Mouse (Mus musculus): ENCODE measurements around the gene Tpi1.
A peak's percentile ranks its signal among the peaks of the same experiment; 100 is the strongest.
"Not testable (repeated sequence)": the region's sequence is repeated elsewhere in the genome, so short reads cannot be mapped to it uniquely, and the experiment has no call there.

The Tpi1 gene

DNA sequence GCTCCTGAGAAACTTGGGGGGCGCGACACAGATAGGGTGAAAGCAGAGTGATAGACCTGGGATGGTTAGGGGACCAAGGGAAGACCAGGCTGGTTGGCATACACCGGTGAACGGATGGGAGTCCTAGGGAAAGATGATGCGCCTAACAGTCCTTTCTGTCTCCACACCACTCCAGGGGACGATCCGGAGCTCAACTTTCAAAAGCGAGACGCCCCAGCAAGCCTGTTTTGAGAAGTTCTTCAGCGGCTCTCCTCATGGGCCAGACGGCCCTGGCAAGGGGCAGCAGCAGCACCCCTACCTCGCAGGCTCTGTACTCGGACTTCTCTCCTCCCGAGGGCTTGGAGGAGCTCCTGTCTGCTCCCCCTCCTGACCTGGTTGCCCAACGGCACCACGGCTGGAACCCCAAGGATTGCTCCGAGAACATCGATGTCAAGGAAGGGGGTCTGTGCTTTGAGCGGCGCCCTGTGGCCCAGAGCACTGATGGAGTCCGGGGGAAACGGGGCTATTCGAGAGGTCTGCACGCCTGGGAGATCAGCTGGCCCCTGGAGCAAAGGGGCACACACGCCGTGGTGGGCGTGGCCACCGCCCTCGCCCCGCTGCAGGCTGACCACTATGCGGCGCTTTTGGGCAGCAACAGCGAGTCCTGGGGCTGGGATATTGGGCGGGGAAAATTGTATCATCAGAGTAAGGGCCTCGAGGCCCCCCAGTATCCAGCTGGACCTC is 4.9 kb downstream of the Tpi1 start:
- peak; percentile 75 for DNase-seq (ENCODE audit: low read depth, low spot score)

DNA sequence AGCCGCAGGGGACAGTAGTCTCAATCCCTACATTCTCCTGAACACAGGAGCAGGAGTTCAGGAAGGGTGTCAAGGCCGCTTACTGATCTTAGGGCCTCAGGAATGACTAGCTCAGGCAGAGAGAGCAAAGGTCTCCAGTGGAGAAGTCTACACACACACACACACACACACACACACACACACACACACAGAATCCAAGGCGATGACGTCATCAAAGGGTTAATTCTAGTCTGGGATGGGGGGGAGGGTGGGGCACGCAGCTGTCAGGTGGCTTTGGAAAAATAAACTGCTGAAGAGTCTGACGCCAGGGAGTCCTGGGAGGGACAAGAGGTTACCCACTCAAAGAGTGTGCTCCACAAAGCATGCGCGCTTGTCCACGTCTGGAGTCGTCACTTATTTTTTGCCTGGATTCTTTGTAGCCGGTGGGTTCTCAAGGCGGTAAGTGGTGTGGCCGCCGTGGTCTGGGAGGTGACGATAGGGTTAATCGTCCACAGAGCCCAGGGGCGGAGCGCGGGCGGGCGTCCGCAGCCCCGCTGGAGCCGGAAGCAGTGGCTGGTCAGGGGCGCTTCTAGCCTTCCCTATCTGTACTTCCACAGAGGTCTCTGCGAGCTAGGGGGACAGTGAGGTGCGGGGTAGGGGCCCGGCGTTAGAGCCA is 5.6 kb downstream of the Tpi1 start, which contains the start of gene Spsb2:
Gene Spsb2 (plus strand): TSS at position 304 of the 655 bp plus-strand sequence.
- peak; percentile 60 for DNase-seq (ENCODE audit: low read depth, low spot score)

DNA sequence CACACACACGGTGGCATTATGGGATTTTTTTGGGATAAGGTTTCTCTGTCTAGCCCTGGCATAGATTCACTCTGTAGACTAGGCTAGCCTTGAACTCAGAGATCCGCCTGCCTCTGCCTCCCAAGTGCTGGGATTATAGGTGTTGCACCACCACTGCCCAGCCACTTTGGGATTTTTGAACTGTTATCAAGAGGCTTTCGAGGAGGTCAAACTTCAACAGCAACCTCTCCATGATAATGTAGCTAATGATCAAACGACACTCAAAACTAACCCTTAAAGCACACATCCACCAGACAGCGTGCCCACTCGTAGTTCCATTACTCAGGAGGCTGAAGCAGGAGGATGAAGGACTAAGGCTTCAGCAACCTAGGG is 6.1 kb downstream of the Tpi1 start:
- no peak for DNase-seq (ENCODE audit: low read depth, low spot score)

DNA sequence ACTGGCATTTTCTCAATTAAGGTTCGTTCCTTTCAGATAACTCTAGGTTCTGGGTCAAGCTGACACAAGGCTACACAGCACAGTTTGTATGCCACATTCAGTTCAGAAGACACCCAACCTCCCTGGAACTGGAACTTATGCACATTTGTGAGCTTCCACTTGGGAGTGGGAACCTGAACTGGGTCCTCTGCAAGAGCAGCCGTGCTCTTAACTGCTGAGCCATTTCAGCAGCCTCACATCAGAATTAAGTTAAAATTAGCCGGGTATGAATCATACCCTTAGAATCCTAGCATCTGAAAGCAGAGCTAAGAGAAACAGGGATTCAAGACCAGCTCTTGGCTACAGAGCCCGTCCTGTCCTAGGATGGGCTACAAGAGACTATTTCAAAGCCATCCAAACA is 6.7 kb downstream of the Tpi1 start:
- DNase-seq (ENCODE audit: low read depth, low spot score) = no peak

DNA sequence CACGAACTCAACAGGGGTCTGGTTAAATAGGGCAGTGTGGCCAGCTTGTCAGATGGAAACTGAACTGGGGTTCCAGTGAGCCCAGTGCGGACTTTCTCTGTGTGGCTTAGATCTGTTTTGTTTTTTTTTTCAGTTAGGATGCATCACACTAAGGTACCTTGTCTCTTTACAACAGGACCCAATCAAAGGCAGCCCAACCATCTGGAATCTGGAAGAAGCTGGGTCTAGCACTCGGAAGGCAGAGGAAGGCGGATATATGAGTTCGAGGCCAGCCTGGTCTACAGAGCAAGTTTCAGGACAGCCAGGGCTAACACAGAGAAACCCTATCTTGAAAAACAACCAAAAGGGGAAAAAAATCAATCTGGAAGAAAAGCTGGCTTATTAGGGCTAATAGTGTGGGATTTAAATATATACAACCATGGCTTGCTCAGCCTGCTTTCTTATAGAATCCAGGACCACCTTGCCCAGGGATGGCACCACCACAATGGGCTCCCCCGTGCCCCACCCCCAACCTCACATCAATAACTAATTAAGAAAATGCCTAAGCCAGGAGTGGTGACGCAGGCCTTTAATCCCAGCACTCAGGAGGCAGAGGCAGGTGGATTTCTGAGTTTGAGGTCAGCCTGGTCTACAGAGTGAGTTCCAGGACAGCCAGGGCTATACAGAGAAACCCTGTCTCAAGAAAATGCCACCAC is 7.5 kb downstream of the Tpi1 start:
- DNase-seq (ENCODE audit: low read depth, low spot score) = no peak

DNA sequence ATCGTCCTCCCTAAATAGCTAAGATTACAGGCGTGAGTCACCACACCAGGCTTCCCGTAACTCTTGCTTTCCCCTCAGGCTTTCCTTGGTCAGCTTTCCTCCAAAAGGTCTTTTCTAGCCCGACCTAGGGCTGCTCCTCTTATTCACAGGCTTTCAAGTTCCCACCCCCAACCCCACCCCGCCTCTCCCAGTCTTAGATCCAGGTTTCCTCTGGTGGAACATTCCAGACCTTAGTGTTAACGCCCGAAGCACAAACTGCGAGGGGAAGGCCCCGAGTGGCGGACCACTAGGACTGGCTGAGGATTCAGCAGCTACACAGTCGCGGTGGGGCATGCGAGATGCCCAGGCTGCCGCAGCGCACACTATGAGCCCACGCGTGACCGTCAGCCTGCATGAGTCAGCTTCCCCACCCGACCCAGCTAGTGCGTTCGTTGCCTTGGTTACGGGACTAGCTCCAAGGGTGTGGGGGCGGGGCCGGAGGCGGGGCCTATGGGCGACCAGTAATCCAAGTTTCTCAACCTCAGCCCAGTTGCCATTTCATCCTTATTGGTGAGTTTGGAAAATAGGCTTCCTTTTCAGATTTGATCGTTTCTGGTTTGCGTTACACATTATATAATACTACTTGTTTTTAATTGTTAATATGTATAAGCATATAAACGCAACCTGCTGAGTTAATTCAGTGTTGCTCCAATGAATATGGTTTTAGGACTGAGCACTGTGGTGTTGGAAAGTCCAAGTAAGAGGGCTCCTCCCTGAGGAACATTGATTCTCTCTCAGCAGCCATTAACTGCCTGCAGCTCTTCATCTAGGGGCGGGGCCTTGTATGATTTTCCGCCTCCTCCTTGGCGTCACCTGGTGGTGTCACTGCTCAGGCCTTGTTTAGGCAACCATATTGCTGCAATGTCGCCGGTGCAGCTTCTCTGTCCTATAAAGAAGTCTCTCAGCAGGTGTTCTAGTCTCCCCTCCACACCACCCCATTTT is 8.5 kb downstream of the Tpi1 start:
- DNase-seq (ENCODE audit: low read depth, low spot score) = peak; percentile 96

DNA sequence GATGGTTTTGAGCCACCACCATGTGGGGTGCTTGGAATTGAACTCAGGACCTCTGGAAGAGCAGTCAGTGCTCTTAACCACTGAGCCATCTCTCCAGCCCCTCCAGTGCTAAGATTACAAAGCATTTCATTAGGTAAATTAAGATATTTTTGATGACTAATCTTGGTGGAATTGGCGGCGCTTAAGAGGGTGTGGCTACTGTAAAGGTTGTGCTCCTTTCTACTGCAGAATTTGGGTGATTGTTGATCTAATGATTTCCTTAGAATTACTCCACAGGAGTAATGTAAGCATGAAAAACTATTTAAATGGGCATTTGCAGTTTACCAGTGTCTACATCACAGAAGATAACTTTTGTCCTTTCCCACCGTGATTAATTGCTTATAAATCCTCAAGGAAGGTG is 9.8 kb downstream of the Tpi1 start:
- DNase-seq (ENCODE audit: low read depth, low spot score) = no peak

DNA sequence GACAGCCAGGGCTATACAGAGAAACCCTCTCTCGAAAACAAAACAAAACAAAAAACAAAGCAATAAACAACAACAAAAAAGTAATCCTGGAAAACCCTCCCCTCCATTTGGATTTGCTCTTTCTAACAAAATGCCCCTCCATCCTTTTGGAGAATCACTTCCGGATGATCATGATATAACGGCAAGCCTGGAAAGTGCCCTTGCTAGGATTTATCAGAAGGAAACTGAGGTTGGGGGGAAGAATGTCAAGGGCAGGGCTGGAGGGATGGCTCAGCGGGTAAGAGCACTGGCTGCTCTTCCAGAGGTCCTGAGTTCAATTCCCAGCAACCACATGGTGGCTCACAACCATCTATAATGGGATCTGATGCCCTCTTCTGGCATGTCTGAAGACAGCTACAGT is 10.4 kb downstream of the Tpi1 start:
- DNase-seq (ENCODE audit: low read depth, low spot score) = not testable (repeated sequence)

DNA sequence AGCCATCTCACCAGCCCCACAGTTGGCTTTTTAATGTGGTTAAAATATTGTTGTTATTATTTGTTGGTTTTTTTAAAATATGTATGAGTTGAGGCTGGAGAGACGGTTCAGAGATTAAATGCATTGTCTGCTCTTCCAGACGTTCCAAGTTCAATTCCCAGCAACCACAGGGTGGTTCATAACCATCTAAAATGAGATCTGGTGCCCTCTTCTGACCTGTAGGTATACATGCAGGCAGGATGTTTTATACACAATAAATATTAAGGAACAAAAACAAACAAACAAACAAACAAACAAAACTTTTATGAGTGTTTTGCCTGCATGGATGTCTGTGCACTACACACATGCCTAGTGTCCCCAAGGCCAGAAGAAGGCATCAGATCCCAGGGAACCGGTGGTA is 11.0 kb downstream of the Tpi1 start:
- no peak for DNase-seq (ENCODE audit: low read depth, low spot score)

DNA sequence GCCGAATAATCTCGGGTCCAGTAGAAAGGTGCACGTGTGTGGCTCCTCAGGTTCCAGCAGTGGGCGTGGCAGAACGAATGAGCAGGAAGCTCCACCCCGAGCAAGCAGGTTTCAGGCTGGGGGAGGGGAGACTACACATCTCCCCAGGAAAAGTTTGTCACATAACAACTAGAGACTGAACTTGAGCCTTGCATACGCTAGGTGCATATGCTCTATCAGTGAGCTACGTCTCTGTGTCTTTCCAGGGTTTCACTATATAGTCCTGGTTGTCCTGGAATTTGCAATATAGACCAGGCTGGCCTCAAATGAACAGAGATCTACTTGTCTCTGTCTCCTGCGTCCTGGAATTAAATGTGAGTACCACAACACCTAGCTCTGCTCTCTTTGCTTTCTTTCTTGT is 11.7 kb downstream of the Tpi1 start:
- DNase-seq (ENCODE audit: low read depth, low spot score) = not testable (repeated sequence)

DNA sequence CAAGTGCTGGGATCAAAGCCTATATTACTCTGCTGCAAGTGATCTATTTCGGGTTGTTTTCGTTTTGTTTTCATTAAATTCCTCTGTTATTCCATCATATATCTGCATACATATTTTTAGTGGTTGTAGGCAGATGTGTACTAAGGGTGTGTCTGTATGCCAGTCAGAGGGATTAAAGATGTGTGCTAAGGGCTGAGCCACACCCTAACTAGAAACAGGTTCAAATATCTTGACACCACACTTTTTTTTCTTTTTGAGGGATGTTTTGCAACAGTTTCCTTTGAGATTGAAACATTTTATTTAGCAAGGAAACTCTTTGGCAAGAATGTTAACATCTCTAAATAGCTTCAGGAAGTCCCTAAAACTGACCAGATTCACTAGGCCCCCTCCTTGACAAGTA is 17.9 kb downstream of the Tpi1 start:
- no peak for DNase-seq (ENCODE audit: low read depth, low spot score)

DNA sequence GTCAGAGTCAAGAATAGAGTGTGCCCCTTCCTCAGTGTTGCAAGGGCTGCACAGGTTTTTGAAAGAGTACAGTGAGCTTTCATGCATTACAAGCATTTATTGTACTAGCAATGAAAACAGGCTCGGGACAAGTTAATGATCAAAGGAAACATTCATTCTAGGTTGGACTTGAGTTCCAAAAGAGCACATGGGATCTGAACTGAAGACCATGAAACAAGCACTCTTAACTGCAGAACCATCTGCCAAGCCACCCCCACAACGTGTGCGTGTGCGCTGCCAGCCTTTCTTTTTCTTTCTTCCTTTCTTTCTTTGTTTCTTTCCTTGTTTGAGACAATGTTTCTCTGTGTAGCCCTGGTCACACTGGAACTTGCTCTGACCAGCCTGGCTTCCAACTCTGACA is 18.3 kb downstream of the Tpi1 start:
- no peak for DNase-seq (ENCODE audit: low read depth, low spot score)

DNA sequence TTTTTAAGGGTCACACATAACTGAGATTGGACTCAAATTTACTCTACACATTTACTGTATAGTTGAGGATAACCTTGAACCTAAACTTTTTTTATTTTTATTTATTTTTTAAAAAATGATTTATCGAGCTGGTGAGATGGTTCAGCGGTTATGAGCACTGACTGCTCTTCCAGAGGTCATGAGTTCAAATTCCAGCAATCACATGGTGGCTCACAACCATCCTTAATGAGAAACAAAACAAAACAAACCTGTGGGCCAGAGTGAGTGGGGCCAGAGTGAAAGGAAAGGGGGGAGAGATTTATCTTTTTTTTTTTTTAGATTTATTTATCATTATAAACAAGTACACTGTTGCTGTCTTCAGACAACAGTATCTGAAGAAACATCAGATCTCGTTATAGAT is 22.2 kb downstream of the Tpi1 start:
- no peak for DNase-seq (ENCODE audit: low read depth, low spot score)

DNA sequence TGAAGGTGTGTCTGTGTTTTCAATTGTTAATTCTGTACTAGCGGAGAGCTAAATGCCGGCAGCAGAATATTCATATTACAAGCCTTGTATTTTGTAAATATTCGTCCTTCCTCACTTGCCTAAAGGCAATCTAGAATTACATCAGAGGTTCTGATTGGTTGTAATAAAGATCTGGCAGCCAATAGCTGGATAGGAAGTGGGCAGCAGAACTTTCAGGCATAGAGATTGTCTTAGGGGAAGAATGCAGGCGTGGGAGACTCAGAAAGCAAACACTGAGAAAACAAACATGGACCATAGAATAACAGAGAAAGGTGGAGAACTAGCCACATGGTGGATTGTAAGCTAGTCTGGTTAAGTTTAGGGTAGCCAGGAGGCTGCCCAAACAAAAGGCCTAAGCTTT is 24.0 kb downstream of the Tpi1 start:
- DNase-seq (ENCODE audit: low read depth, low spot score) = no peak

DNA sequence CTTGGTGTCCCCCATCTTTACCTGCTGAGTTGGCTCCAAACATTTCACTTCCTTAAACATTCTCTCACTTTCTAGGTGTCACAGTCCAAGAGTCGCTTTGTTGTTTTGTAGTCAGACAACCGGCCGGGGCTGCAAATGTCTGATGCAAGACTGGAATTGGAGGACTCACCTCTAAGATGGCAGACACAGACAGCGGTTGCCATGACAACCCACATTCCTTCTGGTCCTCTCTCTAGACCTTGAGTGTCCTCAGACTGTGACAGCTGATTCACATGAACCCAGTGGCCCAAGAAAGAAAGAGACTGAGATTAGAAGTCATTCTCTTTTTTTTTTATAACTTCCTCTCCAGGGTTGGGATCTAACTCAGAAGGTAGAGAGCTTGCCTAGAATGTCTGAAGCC is 24.6 kb downstream of the Tpi1 start:
- DNase-seq (ENCODE audit: low read depth, low spot score) = no peak

DNA sequence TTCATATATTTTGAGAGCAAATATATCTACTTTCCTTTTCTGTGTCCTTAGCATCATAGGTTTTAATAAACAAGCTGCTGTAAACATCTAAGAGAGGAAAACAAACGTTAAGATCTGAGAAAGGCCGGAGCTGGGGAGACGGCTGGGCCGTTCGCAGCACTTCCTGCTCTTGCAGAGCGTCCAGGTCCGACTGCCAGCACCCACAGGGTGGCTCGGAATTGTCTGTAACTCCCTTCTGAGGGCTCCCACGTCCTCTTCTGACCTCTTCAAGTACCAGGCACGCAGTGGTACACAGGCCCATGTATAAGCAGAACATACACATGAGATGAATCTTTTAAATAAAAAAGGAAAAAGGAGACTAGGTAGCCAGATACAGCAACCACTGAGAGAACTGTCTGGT is 26.4 kb downstream of the Tpi1 start:
- no peak for DNase-seq (ENCODE audit: low read depth, low spot score)

DNA sequence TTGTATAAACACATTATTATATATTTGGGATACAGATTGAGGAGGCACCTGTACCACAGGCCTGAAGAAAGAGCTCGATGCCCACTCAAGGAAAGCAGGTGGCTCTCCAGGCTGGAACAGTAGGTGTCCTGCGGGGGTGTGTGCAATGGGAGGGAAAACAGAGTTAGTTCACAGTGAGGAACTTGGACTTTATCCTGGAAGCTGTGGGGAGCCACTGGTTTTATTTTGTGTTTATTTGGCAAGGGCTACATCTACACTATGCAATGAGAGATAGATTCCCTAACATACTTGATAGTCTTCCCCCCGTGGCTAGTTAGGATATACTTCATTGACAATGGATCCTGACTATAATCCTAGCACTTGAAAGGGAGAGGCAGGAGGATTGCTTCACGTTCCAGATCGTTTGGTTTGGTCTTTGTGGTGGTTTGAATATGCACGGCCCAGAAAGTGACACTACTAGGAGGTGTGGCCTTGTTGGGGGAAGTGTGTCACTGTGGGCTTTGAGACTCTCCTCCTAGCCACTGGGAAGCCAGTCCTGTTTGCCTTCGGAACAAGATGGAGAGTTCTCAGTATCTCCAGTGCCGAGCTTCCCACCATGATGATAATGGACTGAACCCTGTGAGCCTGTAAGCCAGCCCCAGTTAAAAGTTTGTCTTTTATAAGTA is 27.2 kb downstream of the Tpi1 start:
- no peak for DNase-seq (ENCODE audit: low read depth, low spot score)

DNA sequence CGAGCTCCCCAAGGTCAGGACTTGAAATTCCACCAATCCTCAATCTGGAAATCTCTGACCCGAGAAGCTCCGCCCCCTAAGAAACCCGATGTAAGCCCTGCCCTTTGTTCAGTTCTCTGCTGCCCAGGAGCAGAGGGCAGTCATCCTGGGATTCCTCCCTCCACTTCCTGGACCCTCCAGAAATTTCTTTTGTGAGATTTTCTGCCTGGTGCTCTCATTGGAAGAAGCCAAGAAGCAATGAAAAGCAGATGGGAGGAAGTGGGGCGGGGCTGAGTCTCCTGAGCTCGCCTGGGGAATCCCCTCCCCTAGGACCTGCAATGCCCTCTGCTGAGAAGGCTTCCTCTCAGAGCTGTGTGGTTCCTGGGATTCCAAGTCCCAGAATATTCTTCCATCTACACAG is 31.7 kb downstream of the Tpi1 start:
- no peak for DNase-seq (ENCODE audit: low read depth, low spot score)

DNA sequence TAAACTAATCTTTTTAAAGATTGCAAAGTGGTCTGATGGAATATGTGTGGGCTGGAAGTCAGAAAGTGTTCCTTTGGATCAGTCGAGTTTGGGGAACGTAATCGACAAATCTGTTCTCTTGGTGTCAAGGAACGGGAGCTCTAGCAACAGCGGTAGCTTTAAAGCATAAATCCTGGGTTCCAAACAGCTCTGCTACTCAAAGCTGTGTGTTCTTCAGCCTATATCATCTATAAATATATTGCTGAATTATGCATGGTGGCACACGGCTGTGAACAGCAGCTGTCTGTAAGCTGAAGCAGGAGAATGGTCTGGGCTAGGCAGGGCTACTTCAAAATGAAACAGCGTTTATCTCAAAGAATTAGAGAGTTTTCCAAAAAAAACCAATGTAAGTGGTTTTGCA is 33.2 kb downstream of the Tpi1 start:
- DNase-seq (ENCODE audit: low read depth, low spot score) = no peak

DNA sequence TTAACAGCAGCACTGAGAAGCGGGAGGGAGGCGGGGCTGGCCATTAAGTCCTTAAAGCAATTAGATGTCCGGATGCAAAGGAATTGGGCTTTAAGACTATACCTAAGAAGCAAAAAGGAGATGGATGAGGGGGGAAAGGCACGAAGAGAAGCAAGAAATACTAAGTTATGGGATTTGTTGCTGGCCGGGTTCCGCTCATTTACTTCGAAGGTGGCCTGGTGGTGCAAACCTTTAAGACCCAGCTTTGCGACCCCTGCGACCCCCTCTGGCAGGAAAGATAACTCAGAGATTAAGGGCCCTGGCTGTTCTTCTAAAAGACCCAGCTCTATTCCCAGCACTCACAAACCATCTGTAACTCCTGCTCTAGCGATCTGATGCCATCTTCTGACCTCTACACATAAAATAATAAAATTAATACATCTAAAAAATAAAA is 34.1 kb downstream of the Tpi1 start:
- DNase-seq (ENCODE audit: low read depth, low spot score) = no peak
